Mouse (Mus musculus): ENCODE measurements around the gene Cbarp. TPM values are rescaled to one million over a fixed set of nuclear protein-coding genes. Genes with fewer than 3 reads are reported as not detected.

The Cbarp gene
- polyA plus RNA-seq, 1 experiment from 2014 or later, result 3.1 TPM

DNA sequence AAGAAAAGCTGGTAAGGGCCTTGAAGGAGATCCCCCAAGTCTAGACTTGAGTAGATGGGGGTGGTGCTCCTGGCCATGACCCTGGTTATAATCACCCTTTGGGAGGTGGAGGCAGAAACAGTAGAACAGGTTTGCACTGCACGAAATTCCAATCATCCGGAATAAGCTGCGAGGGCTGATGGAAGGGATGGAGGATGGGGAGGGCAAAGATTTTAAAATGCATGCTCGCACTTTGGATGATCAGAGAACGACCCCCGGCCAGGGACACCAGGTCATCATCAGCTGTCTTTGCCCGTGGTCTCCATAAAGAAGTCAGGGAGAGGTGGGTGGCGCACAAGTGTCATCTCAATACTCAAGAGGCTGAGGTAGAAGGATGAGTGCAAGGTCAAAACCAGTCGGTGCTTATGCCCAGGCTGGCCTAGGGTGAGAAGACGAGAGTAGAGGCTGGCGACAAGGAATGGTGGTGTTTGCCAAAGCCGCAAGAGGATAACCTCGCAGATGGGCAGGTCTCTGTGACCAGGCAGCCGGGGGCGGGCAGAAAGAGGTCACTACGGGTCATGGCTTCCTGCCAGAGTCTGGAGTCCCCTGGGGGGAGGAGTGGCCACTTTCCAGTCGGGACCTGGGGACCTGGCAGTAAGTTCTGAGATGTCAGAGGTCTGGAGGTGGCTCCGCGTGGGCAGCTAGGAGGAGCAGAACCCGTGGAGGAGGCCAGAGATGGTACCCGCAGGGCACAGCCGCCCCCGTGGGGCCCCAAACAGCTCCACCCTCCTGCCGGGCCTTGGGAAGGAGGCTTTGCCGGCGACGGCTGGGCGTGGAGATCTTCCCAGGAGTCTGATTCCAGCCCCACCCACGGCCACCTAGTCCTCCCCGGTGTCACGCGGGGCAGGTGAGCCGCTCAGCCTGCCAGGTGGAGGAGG lies 20.1 kb upstream of the Cbarp start:
- peak; percentile 12; the same call in 1 of the 2 replicates for ATAC-seq (ENCODE audit: insufficient read depth, low FRiP score)
- Histone ChIP-seq H3K27me3 (ENCODE audit: control insufficient read depth, insufficient read depth, low read length) (no peaks in the 10 kb centered on the region), H3K9me3 (replicated peaks; ENCODE audit: control insufficient read depth, low read length) (no peaks in the 10 kb centered on the region), H3K4me3 (replicated peaks; ENCODE audit: low read length) (peak overlapping the region; percentile 50), H3K9ac (ENCODE audit: low read length) (peak overlapping the region; percentile 71), H3K4me1 (ENCODE audit: control insufficient read depth, insufficient read depth, low read length) (peaks cover 86% of the 10 kb centered on the region), H3K4me2 (ENCODE audit: low read depth, low read length) (peak overlapping the region; percentile 88), H3K36me3 (ENCODE audit: control insufficient read depth, insufficient read depth, low read length) (peaks cover 12% of the 10 kb centered on the region), H3K27ac (ENCODE audit: low read length) (peak overlapping the region; percentile 99)
- 1% methylated on average over 33 of the region's 33 CpGs for WGBS

- peaks cover 86% of the 10 kb centered on the region for H3K4me1 ChIP-seq (ENCODE audit: control insufficient read depth, insufficient read depth, low read length)
- peaks cover 19% of the 10 kb centered on the region for H3K36me3 ChIP-seq (ENCODE audit: control insufficient read depth, insufficient read depth, low read length)
- peak overlapping the region; percentile 50 for H3K4me3 ChIP-seq (replicated peaks; ENCODE audit: low read length)
- H3K9me3 ChIP-seq (replicated peaks; ENCODE audit: control insufficient read depth, low read length), result no peaks in the 10 kb centered on the region
- ATAC-seq (ENCODE audit: insufficient read depth, low FRiP score), result peak; percentile 88
- H3K27ac ChIP-seq (ENCODE audit: low read length), result peak overlapping the region; percentile 99
- H3K27me3 ChIP-seq (ENCODE audit: control insufficient read depth, insufficient read depth, low read length), result no peaks in the 10 kb centered on the region
- under 1% methylated on average over 55 of the region's 55 CpGs for WGBS
- peak overlapping the region; percentile 71 for H3K9ac ChIP-seq (ENCODE audit: low read length)
- peak overlapping the region; percentile 88 for H3K4me2 ChIP-seq (ENCODE audit: low read depth, low read length)
These were observed 19.2 kb upstream of the Cbarp start for GRCm38 (mm10) chr10:80159561-80160454.

DNA sequence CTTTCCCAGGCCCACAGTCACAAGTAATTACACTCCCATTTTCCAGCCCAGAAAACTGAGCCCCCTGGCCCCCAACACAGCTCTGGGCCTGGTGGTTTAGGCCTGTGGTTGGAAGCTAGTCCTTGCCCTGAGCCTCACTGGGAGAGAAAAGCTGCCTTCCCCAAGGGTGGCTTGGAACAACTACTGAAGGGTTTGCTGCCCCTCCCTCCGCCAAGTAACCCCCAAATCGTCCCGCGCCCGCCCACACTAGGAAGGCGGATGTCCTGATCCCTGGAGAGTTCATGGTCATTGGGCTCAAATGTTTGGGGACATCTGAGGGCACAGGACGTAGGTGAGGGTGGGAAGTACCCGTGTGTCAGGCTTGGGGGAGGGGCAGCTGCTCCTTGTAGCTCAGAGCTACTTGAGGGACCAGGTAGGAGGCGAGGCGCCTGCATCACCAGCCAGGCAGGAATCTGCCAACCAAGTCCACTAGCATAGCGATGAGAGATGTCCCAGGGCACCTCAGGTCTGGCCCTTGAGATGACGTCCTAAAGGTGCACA lies 18.5 kb upstream of the Cbarp start:
- Histone ChIP-seq H3K36me3 (ENCODE audit: control insufficient read depth, insufficient read depth, low read length) (peaks cover 26% of the 10 kb centered on the region), H3K27ac (ENCODE audit: low read length) (peak overlapping the region; percentile 91), H3K27me3 (ENCODE audit: control insufficient read depth, insufficient read depth, low read length) (no peaks in the 10 kb centered on the region), H3K4me3 (replicated peaks; ENCODE audit: low read length) (peak overlapping the region; percentile 50), H3K4me2 (ENCODE audit: low read depth, low read length) (peak overlapping the region; percentile 88), H3K9ac (ENCODE audit: low read length) (peak overlapping the region; percentile 56), H3K9me3 (replicated peaks; ENCODE audit: control insufficient read depth, low read length) (no peaks in the 10 kb centered on the region), H3K4me1 (ENCODE audit: control insufficient read depth, insufficient read depth, low read length) (peaks cover 85% of the 10 kb centered on the region)
- ATAC-seq (ENCODE audit: insufficient read depth, low FRiP score), result peak; percentile 0; the same call in 1 of the 2 replicates
- WGBS, result 10% methylated on average over 12 of the region's 12 CpGs

- Histone ChIP-seq H3K4me1 (ENCODE audit: control insufficient read depth, insufficient read depth, low read length) (peaks cover 86% of the 10 kb centered on the region), H3K27ac (ENCODE audit: low read length) (peak overlapping the region; percentile 91), H3K4me3 (replicated peaks; ENCODE audit: low read length) (no peak overlapping the region), H3K9me3 (replicated peaks; ENCODE audit: control insufficient read depth, low read length) (no peaks in the 10 kb centered on the region), H3K9ac (ENCODE audit: low read length) (peak overlapping the region; percentile 56), H3K4me2 (ENCODE audit: low read depth, low read length) (peak overlapping the region; percentile 3; the same call in 1 of the 2 replicates), H3K36me3 (ENCODE audit: control insufficient read depth, insufficient read depth, low read length) (peaks cover 32% of the 10 kb centered on the region), H3K27me3 (ENCODE audit: control insufficient read depth, insufficient read depth, low read length) (no peaks in the 10 kb centered on the region)
- 7% methylated on average over 18 of the region's 18 CpGs for WGBS
- ATAC-seq (ENCODE audit: insufficient read depth, low FRiP score), result no peak
These were observed 17.8 kb upstream of the Cbarp start for GRCm38 (mm10) chr10:80158307-80158986.

DNA sequence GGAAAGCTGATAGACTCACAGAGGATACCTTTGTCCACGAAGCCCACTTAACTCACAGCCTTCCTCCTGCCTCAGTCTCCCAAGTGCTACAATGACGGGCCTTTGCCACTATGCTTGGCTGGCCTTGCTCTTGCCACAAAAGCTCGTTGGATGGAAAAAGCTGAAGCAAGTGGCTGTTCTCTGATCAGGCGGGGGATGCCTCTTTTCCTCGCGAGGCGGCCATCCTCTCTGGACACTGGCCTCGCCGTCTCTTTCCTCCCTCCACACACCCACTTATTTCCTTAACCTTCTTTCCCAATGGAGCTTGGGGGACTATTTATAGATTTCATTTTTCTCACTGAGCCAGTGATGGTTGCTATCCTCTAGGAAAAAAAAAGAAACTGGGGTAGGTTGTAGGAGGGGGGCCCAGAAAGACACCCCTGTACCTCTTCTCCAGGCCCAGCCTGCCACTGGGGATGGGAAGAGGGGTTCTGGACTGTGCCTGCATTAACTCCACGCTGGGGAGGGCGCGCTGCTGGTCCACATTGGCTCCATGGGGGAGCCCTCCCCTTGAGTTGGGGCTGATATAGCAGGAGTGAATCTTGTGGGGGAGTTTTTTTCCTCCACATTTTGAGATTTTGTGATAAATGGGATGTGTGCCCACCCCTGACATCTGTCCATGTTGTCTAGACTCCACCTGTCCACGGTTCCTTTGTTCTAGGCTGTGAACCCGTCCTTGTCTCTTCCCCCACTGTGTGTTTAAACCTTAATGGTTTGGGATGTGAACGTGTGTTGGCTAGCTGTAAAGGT lies 16.7 kb upstream of the Cbarp start:
- H3K9ac ChIP-seq (ENCODE audit: low read length), result peak overlapping the region; percentile 35; the same call in 1 of the 2 replicates
- no peak overlapping the region for H3K4me2 ChIP-seq (ENCODE audit: low read depth, low read length)
- no peak for ATAC-seq (ENCODE audit: insufficient read depth, low FRiP score)

DNA sequence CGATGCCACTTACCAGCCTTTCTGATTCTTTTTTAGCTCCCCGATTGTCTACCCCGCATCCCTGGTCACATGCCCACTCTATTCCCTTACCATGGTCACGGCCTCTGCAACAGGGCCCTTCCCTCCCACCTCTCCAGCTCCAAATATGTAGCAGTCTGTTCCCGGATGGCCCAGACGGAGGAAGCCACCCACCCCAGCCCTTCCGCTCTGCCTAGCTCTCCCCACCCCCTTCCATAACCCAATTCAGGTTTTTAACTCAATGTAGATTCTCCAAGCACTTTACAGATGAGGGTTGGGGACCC lies 16.1 kb upstream of the Cbarp start:
- 53% methylated on average over 7 of the region's 7 CpGs for WGBS
- Histone ChIP-seq H3K9me3 (replicated peaks; ENCODE audit: control insufficient read depth, low read length) (no peaks in the 10 kb centered on the region), H3K36me3 (ENCODE audit: control insufficient read depth, insufficient read depth, low read length) (peaks cover 39% of the 10 kb centered on the region), H3K4me1 (ENCODE audit: control insufficient read depth, insufficient read depth, low read length) (peaks cover 86% of the 10 kb centered on the region), H3K27ac (ENCODE audit: low read length) (peak overlapping the region; percentile 76), H3K9ac (ENCODE audit: low read length) (peak overlapping the region; percentile 35; the same call in 1 of the 2 replicates), H3K4me3 (replicated peaks; ENCODE audit: low read length) (no peak overlapping the region), H3K4me2 (ENCODE audit: low read depth, low read length) (no peak overlapping the region), H3K27me3 (ENCODE audit: control insufficient read depth, insufficient read depth, low read length) (no peaks in the 10 kb centered on the region)
- no peak for ATAC-seq (ENCODE audit: insufficient read depth, low FRiP score)

More for the DNA sequence above, 16.7 kb upstream of the Cbarp start:
- WGBS, result 63% methylated on average over 15 of the region's 15 CpGs
- Histone ChIP-seq H3K27me3 (ENCODE audit: control insufficient read depth, insufficient read depth, low read length) (no peaks in the 10 kb centered on the region), H3K4me3 (replicated peaks; ENCODE audit: low read length) (no peak overlapping the region), H3K36me3 (ENCODE audit: control insufficient read depth, insufficient read depth, low read length) (peaks cover 38% of the 10 kb centered on the region), H3K27ac (ENCODE audit: low read length) (peak overlapping the region; percentile 76), H3K4me1 (ENCODE audit: control insufficient read depth, insufficient read depth, low read length) (peaks cover 86% of the 10 kb centered on the region), H3K9me3 (replicated peaks; ENCODE audit: control insufficient read depth, low read length) (no peaks in the 10 kb centered on the region)

DNA sequence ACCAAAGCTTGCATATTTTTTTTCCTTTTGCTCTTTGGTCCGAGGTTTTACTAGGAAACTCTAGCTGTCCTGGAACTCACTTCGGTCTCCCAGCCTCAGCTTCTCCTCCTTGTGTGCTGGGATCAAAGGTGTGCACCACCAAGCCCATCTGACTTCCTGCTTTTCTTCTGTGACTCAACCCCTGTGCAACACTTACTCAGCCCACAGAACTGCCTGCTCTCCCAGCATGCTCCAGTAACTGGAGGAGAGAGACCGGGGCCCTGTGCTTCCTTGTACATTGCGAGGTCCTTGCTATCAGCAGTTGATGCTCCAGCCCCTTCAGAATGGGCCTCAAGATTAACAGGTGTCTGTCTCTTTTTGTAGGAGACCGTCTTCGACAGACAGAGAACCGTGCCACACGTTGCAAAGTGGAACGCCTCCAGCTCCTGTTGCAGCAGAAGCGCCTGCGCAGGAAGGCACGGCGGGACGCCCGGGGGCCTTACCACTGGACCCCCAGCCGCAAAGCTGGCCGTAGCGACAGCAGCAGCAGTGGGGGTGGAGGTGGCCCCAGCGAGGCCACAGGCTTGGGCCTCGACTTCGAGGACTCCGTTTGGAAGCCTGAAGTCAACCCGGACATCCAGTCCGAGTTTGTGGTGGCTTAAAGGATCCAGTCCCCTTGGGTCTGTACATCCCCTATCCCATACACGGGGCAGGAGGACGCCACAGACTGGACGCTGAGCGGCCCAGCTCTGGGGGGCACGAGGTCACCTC lies 15.5 kb upstream of the Cbarp start:
- ATAC-seq (ENCODE audit: insufficient read depth, low FRiP score), result no peak
- Histone ChIP-seq H3K9me3 (replicated peaks; ENCODE audit: control insufficient read depth, low read length) (no peaks in the 10 kb centered on the region), H3K36me3 (ENCODE audit: control insufficient read depth, insufficient read depth, low read length) (peaks cover 39% of the 10 kb centered on the region), H3K4me2 (ENCODE audit: low read depth, low read length) (no peak overlapping the region), H3K9ac (ENCODE audit: low read length) (no peak overlapping the region), H3K4me1 (ENCODE audit: control insufficient read depth, insufficient read depth, low read length) (peaks cover 84% of the 10 kb centered on the region), H3K4me3 (replicated peaks; ENCODE audit: low read length) (no peak overlapping the region), H3K27ac (ENCODE audit: low read length) (peak overlapping the region; percentile 76), H3K27me3 (ENCODE audit: control insufficient read depth, insufficient read depth, low read length) (no peaks in the 10 kb centered on the region)
- WGBS, result 75% methylated on average over 29 of the region's 29 CpGs

All from stomach, embryonic 16.5 days (tissue).